Mouse (Mus musculus) thymus, adult 2 months (tissue): ENCODE measurements around the gene Phlda1.

ENCODE experiments used
- CTCF ChIP-seq: fragments of 200-500 bp; IDR thresholded peaks from 2 replicates; pipeline ENCODE4 v1.5.1; 2012; ENCODE audit warnings: mild to moderate bottlenecking, control low read depth, low read length, moderate library complexity, borderline replicate concordance; ENCODE audit not compliant: control insufficient read depth, poor library complexity, insufficient read depth; ENCODE audit errors: extremely low read depth
- POLR2A ChIP-seq: fragments of 200-500 bp; IDR thresholded peaks from 2 replicates; pipeline ENCODE4 v1.6.1; 2012; ENCODE audit warnings: mild to moderate bottlenecking, low read length, control low read depth, moderate library complexity; ENCODE audit not compliant: control insufficient read depth, poor library complexity, insufficient read depth; ENCODE audit errors: extremely low read depth

DNA sequence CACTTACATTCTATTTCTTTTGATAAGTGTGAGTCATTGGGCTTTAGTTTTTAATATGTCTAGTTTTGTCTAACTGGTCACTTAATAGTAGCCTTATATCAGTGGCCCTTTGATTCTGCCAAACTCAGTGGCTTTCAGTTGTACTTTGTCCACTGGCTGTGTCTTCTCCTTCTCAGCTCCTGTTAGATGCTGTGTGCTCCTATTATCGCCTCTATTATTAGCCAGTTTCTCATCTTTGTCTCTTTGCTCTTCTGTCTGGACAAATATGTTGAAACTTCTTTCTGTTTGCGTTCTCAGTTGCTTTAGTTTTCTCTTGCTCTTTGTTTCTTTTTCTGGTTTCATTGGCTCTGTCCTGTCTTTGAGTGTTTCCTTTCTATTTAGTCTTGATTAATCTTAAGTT, 23.4 kb upstream of the Phlda1 start:
- TF ChIP-seq CTCF (no peak), POLR2A (no peak)
